Mouse (Mus musculus) layer of hippocampus, postnatal 14 days (tissue): Measurements from ENCODE around the gene Smok2b. TPM values are rescaled to one million over a fixed set of nuclear protein-coding genes. Genes with fewer than 3 reads are reported as not detected.
"Not testable (repeated sequence)": the region's sequence is repeated elsewhere in the genome, so short reads cannot be mapped to it uniquely, and the experiment has no call there.

Experiments
- DNase-seq, 2 experiments: peaks; one replicate each; pipeline ENCODE4 v3.0.0; 2021 to 2022; ENCODE audit warnings: low spot score in 2 of 2, mixed read lengths in 1 of 2
- total RNA-seq, 2 experiments: library from RNA; stranded (reverse); gene quantifications; 2 replicates each; pipeline ENCODE4 v1.2.3; 2021

Smok2b gene
- total RNA-seq, 2 experiments from 2014 or later, result not detected

DNA sequence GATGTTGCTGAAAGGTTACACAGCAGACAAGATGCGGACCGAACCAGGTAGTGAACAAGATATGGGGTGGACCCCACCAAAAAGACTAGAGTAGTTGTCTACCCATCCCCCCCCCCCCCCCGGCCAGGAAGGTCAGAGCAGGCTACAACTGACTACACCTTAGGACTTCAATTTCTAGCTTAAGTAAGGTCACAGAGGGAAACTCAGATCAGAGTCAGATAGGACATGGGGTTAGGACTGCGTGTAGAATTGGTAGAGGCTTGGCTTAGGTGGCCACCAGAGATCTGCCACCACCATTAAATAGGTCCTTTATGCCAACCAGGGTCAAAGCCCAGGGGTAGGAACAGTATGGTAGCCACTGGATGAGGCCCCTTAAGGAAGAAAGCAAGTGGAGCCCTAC lies 9.4 kb downstream of the Smok2b start:
- not testable (repeated sequence) for DNase-seq

DNA sequence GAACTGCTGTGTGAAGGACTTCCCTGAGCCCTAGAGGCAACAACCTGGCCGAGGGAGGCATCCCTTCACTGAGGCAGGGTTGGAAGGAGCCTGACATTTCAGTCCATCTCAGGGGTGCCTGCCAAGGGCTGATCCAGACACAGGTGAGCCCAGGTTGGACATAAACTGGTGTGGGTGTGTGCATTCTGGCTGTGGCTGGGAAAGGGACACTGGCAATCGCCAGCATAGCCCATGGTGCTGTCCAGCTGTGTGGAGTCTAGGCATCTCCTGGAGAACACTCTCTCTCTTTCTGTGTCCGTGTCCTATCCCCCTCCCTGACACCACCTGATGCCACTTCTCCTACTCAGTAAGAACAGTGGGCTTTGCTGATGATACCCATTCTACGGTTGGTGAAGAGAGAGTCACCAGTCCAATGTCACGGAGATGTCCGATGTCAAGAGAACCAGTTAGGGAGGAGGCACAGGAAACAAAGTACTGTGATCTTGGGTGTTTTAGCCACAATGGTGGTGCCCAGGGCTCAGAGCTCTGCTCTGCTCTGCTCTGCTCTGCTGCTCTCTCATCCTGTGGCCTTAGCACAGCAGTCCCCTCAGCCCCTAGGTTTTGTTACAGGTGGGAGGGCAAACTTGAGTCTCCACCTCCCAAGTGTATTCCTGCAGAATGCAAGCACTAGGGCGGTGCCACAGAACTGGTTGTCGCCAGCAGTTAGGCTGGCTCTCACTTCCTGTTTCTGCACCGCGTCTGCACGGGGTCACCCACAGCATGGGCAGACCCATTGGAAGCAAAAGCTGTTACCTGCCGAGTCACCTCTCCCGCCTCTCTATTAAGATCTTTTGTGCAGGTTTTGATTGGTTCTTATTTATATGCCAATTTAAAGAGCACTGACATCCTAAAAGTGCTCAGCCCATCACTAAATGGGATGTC lies 11.0 kb downstream of the Smok2b start:
- DNase-seq, result not testable (repeated sequence)

DNA sequence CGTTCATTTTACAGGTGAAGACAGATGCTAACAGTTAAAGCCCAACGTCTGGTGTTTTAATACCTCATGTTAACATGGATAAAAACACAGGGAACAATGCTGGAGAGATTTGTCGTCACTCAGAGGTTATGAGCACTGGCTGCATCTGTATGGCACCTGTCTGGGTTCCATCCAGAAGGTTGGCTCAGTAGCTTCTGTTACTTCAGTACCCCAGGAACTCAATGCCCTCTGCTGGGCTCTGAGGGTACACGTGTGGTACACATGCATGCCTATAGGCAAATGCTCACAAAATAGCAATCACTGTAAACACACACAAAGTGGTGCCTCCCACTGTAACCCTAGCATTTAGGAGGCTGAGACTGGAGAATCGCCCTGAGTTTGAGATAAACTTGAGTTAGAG lies 24.7 kb downstream of the Smok2b start:
- DNase-seq, result not testable (repeated sequence)

Other genes starting within 250 kb of the Smok2b start
- 10 to 100 TPM; 53.2 to 54.3 TPM for gene Wtap, start 236.1 kb upstream of the Smok2b start, total RNA-seq
- 100 to 1,000 TPM; 246 to 247 TPM for gene Sod2, start 223.4 kb upstream of the Smok2b start, total RNA-seq
- not detected for gene Gpr31b, start 178.0 kb upstream of the Smok2b start, total RNA-seq
- under 1 TPM; 0.60 to 0.83 TPM for gene Tcp10b, start 169.2 kb upstream of the Smok2b start, total RNA-seq
- gene Unc93a, start 98.4 kb upstream of the Smok2b start, total RNA-seq, result under 1 TPM in 1 of 2 experiments, not detected in 1; 0.12 TPM
- not detected for gene Smok2a, start 9.1 kb upstream of the Smok2b start, total RNA-seq
- under 1 TPM in 1 of 2 experiments, not detected in 1; 0.21 TPM for gene Tcp10c, start 124.3 kb downstream of the Smok2b start, total RNA-seq